Mouse (Mus musculus): ENCODE measurements around the gene Mospd3.
A peak's percentile ranks its signal among the peaks of the same experiment; 100 is the strongest.

Gene Mospd3

DNA sequence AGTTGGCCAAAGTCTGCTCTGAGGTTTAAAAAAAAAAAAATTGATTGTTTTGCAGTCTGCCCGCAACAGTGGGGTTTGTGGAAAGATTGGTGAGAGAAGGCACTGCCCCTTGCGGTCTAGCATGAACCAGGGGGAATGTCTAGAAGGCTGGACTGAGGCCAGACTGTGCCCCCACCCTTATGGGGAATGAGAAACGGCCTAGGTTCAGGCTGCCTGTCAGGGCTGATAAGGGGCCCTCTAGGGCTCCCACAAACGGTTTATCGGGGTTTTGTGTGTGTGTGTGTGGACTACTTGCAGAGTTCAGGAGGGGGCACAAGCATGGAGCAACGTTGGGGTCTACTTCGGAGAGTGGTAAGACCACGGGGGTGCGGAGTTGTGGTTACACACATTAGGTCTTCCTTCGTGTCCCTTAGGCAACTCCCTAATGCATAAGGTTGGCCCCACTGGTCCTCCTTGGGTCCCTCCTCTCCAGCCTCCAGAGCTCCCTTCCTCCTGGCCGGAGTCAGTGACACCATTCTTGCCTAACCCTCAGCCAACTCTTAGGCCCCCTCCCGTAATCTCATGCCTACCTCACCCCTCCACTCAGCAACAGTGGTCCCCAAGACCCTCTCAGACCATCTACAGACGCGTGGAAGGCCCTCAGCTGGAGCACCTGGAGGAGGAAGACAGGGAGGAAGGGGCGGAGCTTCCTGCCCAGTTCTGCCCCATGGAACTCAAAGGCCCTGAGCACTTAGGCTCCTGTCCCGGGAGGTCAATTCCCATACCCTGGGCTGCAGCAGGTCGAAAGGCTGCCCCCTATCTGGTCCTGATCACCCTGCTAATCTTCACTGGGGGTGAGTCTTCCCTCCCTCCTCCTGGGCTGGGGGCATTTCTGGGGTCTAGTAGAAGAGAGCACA, 29.9 kb downstream of the Mospd3 start:
- DNase-seq = no peak

DNA sequence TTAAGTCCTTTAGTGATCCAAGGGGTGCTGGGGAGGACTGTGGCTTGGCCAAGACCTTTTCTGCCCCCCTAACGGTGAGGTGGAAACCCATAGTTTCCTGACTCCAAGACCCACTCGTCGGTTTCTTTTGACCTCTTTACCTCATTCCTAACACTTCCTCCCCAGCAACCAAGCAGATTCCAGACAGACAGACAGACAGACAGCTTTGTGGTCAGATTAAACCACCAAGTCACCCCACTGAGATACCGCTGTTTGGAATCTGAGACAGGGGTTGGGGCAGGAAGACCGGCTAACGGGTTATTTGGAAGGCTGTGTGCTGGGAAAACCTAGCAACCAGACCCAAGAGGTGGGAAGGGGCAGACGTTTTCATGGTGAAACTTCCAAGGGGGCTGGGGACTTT, 30.7 kb downstream of the Mospd3 start:
- no peak for DNase-seq

DNA sequence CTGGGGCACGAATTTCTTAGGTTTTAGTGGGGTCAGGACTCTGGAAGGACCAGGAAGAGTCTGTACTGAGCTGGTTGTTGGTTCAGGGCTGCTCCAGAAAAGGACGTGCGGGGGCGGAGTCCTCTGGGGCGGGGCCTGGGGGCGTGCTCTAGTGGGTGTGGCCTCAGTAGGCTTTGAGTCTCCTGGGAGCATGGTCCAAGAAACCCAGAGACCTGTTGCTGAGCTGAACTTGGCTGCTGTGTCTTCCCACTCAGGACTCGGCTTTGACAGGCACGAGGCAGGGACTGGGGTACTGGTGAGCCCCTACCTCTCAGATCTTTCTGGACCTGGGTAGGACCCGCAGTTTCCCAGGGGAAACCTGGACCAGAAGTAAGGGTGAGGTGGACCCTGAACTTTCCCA, 31.2 kb downstream of the Mospd3 start, which contains the start of gene Tfr2:
Gene Tfr2, plus strand, starts transcription at position 176 of the 400 bp plus-strand sequence.
- DNase-seq = no peak

DNA sequence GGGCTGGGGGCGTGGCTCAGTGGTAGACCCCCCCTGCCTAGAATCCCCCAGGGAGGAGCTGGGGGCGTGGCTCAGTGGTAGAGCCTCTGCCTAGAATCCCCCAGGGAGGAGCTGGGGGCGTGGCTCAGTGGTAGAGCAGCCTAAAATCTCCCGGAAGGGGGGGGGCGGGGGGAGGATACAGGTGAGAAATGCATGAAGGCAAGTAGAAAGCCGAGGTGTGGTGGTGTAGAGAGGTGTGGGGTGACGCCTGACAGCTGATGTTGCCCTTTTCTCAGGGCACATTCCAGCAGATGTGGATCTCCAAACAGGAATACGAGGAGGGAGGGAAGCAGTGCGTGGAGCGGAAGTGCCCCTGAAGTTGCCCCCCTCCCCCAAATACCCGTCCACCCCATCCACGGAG, 31.8 kb downstream of the Mospd3 start:
- DNase-seq = no peak

DNA sequence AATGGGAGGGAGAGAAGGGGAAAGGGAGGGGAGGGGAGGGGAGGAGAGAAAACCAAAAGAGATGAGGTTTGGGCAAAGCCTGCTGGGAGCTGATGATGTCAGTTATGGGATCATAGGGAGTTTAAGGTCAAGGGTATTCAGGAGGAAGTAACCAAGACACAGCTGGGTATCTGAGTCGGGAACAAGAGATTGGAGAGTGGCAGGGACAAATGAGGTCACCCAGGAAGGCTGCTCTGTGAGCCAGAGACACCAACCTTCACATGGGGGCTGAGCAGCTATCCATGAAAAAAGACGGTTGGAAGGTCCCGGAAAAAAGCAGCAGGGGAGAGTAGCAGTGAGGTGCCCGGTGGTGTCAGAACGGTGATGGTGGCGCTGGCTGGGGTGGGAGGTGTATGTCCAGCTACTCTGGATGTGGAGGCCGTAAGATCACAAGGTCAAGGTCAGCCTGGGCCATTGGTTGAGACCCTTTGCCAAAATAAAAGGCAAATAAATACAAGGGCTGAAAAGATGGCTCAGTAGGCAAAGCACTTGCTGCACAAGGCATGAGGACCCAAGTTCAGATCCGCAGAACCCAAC, 32.5 kb downstream of the Mospd3 start:
- no peak for DNase-seq

DNA sequence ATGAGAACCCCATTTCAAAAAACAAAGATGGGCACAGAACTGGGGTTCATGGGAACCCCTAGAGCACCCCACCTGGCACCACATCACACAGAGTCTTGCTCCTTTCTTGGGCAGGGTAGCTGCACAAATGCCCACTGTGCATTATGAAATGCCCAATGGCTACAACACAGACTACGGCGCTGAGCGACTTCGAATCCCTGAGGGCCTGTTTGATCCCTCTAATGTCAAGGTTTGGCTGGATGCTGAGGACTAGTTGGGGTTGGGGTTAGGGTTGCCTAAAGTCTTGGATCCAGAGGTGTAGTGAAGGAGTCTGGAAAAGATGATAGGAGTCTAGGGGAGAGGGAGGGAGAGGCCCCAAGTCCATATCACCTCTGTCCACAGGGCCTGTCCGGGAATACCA, 34.4 kb downstream of the Mospd3 start:
- no peak for DNase-seq

DNA sequence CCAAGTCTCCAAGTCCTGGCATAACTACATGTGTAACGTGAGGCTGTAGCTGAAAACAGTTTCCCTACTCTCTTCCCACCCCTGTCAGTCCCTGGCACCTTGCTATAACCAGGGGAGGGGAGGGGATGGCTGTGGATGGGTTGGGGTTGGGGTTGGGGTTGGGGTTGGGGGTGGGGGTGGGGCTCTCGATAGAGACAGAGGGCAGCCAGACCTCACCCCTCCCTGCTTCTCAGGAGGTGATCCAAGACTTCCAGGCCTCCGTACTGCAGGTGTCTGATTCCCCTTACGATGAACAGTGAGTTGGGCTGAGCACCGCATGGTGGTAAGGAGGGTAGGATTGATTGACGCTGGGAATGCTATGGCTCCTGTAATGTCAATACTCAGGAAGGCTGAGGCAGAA, 35.1 kb downstream of the Mospd3 start:
- DNase-seq = no peak

DNA sequence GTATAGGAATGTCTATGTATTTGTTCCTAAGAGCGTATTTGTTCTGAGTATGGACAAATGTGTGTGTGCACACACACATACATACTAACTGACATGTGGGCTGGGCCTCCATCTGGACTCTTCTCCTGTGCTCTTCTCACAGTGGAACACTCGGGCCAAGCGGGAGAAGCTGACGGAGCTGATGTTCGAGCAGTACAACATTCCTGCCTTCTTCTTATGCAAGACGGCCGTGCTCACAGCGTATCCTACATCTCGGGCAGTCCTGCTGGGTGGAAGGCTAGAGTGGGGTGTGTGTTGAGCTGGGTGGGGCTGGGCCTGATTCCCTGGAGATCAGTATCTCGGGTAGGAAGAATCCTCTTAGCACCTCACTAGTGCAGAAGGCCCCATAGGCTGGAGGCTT, 37.9 kb downstream of the Mospd3 start:
- DNase-seq = no peak

DNA sequence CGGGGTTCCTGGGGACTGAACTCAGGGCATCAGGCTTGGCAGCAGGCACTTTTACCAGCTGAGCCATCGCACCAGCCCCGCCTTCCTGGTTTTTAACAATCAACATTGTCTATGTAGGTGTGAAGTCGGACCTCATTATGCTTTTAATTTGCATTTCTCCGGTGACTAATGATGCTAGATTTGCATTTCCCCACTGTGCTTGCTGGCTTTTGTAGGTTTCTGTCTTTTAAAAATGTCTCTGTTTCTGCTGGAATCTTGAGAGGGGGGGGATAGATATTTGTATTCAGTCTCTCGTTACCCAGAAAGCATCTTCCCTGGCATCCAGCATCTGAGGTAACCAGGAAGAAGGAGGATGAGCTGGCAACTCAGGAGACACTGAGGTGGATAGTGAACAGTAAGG, 39.3 kb downstream of the Mospd3 start:
- DNase-seq = no peak

DNA sequence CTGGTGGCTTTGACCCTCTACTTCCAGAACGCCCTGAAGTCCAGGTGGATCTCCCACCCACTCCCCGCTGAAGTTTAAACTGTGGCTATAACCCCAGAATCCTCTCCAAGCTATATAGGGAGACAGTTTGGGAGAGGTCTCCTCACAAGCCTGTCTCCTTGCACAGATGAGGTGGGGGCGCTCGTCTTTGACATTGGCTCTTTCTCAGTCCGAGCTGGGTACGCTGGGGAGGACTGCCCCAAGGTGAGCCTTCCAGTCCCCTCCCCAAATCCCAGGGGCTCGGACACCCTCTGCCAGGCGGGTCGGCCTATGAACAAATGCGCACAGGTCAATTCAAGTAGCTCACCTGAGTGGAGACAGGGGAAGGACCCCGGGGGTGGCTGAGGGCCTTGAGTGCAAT, 47.0 kb downstream of the Mospd3 start:
- no peak for DNase-seq

DNA sequence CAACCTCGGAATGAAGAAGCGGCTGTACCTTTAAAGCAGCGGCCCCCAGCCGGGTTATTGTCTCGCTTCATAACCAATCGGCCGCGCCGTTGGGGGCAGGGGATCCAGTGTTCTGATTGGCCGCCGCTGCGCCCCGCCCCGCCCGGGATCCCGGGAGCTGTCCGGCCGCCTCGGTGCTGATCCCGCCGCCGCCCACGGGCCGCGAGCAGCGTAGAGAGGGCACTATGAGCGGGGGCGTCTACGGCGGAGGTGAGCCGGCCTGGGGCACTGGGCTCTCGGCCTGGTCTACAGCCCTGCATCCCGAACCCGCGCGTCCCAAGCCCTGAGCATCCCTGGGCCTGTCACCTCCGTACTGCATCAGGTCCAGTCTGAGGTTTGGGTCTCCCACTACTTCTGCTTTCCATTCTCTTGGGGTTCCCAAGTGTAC, 47.4 kb downstream of the Mospd3 start, which contains the start of gene Actl6b:
Gene Actl6b, plus strand, starts transcription at position 107 of the 427 bp plus-strand sequence.
- DNase-seq = peak; percentile 97 to 99

DNA sequence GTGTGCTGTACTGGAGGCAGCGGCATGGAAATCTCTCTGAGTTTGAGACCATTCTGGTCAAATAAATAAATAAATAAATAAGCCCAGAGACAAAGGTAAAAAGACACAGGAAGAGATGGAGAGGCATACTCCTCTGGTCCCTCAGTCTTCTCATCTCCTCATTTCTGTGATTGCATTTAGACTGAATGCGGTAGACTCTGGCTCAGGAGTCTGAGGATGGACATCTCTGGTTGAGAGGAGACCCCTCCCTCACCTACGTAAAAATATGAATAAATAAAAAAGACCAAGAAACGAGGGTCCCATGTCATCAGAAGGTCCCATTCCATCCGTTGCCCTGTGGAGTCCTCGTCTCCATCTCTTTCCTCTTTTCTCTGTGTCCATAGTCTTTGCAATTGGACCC, 47.9 kb downstream of the Mospd3 start:
- DNase-seq = no peak

DNA sequence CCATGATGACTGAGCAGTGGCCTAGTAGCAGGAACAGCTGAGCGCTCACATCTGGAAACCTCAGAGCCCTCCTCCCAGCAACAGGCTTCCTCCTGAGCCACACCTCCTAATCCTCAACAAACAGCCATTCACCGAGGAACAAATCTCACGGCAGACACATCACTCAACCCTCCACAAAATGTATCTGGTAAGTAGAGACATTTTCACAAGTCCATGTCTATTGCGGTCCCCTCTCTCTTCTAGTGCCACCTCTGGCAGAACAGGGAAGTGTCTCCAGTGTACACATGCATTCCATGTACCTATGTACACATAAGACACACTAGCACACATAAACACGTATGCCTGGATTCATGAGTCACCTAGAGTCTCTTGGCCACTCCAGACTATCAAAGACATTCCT, 49.7 kb downstream of the Mospd3 start:
- DNase-seq = peak in 1 of 2 experiments; percentile 61

DNA sequence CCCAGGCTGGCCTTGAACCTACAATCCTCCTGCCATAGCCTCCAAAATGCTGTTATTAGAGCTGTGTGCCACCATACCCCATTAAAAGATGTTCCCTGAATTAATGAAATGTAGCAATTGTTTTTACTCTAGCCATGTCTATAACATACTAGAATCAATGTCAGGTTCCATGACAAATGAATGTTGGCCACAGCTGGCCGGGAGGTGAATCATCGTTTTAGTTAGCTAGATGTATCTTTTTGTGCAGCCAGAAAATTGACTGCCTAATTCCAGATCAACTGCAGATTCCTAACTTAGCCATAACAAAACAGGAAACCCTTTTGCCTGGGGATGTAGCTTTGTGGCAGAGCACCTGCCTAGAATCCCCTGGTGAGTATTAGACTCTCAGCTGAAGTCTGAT, 51.0 kb downstream of the Mospd3 start:
- no peak for DNase-seq

Data from cerebellum, postnatal 25 days (tissue).